Mouse (Mus musculus): ENCODE measurements at regions not wholly inside any gene's neighbourhood (a gene's known extent, or its start where the extent isn't known, plus 50 kb on each side); places are given as distances from the start of the nearest gene placed in this dataset.

DNA sequence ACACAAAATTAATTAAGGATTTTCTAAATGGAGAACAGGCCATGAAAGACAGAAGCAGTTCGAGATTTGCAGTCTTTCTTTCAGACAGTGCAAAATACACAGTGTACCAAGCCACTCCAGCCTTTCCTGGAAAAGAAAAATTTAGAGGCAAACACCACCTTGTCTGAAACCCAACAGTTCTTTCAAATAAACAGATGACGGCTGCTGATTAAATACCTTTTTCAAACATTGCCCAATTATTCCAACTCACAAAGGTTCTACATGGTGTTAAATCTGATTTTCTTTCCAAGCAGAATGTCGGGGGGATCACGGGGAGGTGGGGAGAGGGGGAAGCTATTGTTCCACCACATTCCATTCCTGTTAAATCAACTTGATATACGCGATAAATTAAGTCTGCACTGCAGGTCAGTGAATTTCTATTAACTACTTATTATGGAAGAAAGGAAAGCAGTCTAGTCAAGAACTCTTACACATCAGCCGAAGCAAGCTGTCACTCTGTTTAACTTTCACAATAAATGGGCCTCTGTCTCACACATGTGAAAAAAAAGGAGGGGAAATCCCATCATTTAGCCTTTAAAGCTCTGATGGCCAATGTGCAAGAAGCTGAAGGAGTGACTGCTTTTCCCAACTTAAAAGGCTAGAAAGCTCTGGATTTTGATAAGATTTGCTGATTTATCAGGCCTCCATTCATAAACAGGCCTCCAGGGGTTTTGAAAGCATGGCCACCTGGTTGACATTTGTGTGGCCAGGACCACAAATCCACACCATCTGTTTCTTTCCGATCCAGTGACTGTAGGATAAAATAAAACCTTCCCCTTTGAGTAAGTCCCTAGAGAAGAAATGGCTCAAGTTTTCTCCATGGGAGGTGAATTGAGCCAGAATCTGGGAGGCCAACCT lies 165.4 kb downstream of the Nedd1 start:
- whole genome bisulfite sequencing, result 12% methylated on average over 8 of the region's 8 CpGs
- DNase-seq (ENCODE audit: low spot score), result peak; percentile 65
- H3K27ac ChIP-seq (replicated peaks), result peak overlapping the region; percentile 74
- H3K36me3 ChIP-seq (replicated peaks), result no peaks in the 10 kb centered on the region
- no peaks in the 10 kb centered on the region for H3K9me3 ChIP-seq
- H3K4me1 ChIP-seq, result peaks cover 32% of the 10 kb centered on the region
- no peaks in the 10 kb centered on the region for H3K27me3 ChIP-seq (replicated peaks; ENCODE audit: low read depth, poor library complexity, severe bottlenecking)
- no peak overlapping the region for H3K4me3 ChIP-seq

DNA sequence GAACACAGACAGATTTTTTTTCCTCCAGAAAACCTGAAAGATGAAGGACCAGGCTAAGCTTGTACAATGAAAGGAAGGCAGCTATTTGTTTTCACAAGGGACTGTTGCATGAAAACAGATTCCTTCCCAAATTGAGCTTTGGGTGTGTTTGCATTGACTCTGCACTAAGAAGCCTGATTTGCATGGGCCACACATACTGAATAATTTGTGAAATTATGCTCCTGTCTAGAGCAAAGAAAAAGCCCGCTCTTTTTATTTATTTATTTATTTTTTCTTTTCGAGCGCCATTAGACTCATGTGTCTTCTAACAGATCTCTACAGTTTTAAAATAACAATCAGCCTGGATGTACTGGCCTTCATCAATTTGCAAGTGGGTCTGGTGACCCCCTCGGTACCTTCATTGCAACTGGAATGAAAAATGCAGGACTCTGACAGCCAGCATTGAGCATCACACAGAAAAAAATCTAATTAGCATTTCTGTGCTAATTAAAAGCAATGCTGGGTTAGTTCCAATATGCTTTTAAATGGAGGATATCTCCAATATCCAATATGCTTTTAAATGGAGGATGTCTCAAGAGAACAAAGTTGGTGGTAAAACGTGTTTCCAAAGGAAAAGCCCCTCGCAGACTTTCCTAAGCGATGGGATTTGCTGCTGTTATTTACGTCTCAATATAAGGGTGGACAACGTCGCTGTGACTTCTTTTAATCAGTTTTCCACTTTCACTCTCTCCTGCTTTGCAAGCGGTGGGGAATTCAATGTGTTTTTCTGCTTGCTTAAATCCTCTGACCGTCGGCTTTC lies 166.3 kb downstream of the Nedd1 start:
- no peak overlapping the region for H3K4me3 ChIP-seq
- no peaks in the 10 kb centered on the region for H3K9me3 ChIP-seq
- H3K4me1 ChIP-seq, result peaks cover 32% of the 10 kb centered on the region
- 27% methylated on average over 13 of the region's 13 CpGs for WGBS
- H3K27me3 ChIP-seq (replicated peaks; ENCODE audit: low read depth, poor library complexity, severe bottlenecking), result no peaks in the 10 kb centered on the region
- DNase-seq (ENCODE audit: low spot score), result no peak
- peak overlapping the region; percentile 63 for H3K27ac ChIP-seq (replicated peaks)
- H3K36me3 ChIP-seq (replicated peaks), result no peaks in the 10 kb centered on the region

DNA sequence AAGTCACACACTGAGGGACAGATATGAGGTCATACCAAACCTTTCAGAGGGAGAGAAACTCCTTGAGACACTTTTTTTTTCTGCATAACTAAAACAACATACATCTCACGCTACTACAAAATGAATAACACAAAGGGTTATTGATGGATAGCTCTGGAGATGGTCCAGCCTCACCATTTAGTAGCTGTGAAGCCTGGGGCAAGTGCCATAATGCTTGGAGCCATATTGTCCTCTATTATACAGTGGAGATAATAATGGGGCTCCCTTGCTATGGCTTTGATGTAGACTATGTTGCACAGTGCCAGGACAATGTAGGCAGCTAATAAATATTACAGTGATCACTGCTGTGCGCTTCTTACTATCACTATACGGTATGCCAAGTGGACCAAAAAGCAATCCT lies 168.3 kb downstream of the Nedd1 start:
- no peaks in the 10 kb centered on the region for H3K9me3 ChIP-seq
- peaks cover 30% of the 10 kb centered on the region for H3K4me1 ChIP-seq
- H3K27me3 ChIP-seq (replicated peaks; ENCODE audit: low read depth, poor library complexity, severe bottlenecking), result no peaks in the 10 kb centered on the region
- DNase-seq (ENCODE audit: low spot score), result no peak
- H3K36me3 ChIP-seq (replicated peaks), result no peaks in the 10 kb centered on the region
- WGBS, result 85% methylated on average over 3 of the region's 3 CpGs
- no peak overlapping the region for H3K4me3 ChIP-seq
- H3K27ac ChIP-seq (replicated peaks), result no peak overlapping the region

DNA sequence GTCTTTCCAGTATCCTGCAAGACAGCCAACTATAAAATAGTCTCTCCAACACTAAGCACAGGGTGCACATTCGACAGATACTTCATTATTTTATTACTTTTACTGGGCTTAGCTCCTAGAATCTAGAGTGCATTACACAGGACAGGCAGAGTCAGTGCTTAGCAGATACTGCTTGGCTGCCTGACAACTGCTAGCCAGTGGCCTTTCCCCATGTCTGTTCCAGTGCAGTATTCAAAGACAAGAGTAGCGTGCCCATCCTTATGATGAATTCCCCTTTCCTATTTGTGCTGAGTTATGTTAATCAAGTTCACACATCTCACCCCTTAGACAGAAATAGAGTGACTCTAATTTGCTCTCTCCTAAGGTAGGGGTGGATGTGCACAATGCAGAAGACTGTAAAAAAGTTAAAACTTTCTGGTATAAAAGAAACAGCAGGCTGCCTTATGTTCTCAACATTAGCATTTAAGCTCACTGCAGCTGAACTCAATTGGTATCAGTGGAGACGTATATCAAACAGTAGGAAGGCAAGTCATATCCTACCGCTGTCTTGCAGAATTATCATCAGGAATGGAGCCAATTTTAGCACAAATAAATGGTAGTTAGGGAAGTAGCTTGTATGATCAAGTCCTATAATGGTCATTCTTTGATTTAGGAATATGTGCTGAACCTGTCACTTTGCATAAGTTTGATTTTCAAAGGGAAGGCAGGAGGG lies 173.2 kb downstream of the Nedd1 start:
- Histone ChIP-seq H3K9me3 (no peaks in the 10 kb centered on the region), H3K4me3 (no peak overlapping the region)

DNA sequence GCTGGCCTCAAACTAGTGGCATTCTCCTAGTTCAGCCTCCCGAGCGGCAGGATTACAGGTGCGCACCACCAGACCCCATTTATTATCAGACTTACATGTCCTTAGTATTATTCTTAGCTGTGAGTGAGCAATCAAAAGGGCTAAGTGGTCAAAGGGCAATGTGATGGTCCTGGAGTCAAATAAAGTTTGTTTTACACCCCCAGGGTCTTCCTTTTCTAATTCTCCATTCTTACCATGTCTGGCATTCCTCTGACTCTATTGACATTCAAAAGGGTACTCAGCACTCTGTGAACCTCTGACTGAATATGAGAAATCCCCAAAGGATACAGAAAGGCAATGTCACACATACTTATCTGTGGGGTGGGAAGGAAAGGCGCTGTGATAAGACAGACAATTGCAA lies 183.8 kb downstream of the Nedd1 start:
- DNase-seq (ENCODE audit: low spot score), result no peak
- H3K27ac ChIP-seq (replicated peaks), result no peak overlapping the region
- no peaks in the 10 kb centered on the region for H3K4me1 ChIP-seq
- H3K27me3 ChIP-seq (replicated peaks; ENCODE audit: low read depth, poor library complexity, severe bottlenecking), result no peaks in the 10 kb centered on the region
- no peaks in the 10 kb centered on the region for H3K9me3 ChIP-seq
- no peaks in the 10 kb centered on the region for H3K36me3 ChIP-seq (replicated peaks)
- no peak overlapping the region for H3K4me3 ChIP-seq
- WGBS, result 80% methylated on average over 4 of the region's 4 CpGs

More for the DNA sequence above, 173.2 kb downstream of the Nedd1 start:
- no peaks in the 10 kb centered on the region for H3K4me1 ChIP-seq
- WGBS, result 79% methylated on average over 4 of the region's 4 CpGs
- H3K27me3 ChIP-seq (replicated peaks; ENCODE audit: low read depth, poor library complexity, severe bottlenecking), result no peaks in the 10 kb centered on the region
- H3K36me3 ChIP-seq (replicated peaks), result no peaks in the 10 kb centered on the region
- no peak for DNase-seq (ENCODE audit: low spot score)
- no peak overlapping the region for H3K27ac ChIP-seq (replicated peaks)

DNA sequence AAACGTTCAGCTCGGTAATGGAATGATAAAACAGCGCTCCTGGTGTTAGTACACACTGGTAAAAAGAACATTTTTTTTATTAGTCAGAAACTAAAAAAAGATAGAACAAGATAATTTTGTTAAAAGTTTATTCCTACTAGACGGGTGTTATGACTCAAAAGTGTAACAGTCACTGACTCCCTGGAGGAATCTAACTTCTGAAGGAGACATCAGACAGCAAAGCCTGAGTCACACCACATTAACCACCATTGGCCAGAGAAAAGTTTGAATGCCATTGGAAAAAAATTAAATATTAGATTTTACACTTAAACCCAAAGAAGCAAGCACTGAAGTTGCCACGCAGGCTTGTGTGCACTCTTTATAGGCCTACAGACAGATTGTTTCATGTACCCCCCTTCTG lies 205.3 kb downstream of the Nedd1 start:
- WGBS, result 92% methylated on average over 5 of the region's 5 CpGs
- Histone ChIP-seq H3K9me3 (no peaks in the 10 kb centered on the region), H3K27ac (replicated peaks) (no peak overlapping the region), H3K27me3 (replicated peaks; ENCODE audit: low read depth, poor library complexity, severe bottlenecking) (no peaks in the 10 kb centered on the region), H3K4me1 (no peaks in the 10 kb centered on the region), H3K4me3 (no peak overlapping the region), H3K36me3 (replicated peaks) (no peaks in the 10 kb centered on the region)
- DNase-seq (ENCODE audit: low spot score), result no peak

DNA sequence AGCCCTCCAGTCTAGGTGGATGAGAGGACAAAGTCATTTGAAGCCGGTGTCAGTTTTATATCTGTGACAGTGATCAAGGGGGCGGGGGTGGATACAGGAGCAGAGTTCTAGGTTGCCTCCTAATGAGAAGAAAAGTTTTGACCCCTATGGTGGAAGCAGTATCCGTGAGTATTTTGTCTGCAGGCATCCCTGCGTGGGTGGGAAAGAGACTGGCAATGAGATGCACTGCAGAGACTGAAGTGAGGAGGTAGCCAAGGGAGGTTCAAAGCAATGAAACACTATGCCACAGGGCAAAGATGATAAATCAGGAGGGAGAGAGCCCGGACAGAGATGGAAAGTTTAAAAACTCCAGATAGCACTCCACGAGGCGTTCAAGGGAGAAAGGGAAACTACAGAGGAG lies 210.5 kb downstream of the Nedd1 start:
- 80% methylated on average over 7 of the region's 7 CpGs for WGBS
- H3K4me3 ChIP-seq, result no peak overlapping the region
- H3K9me3 ChIP-seq, result no peaks in the 10 kb centered on the region
- H3K27me3 ChIP-seq (replicated peaks; ENCODE audit: low read depth, poor library complexity, severe bottlenecking), result no peaks in the 10 kb centered on the region
- H3K36me3 ChIP-seq (replicated peaks), result no peaks in the 10 kb centered on the region
- no peak for DNase-seq (ENCODE audit: low spot score)
- no peaks in the 10 kb centered on the region for H3K4me1 ChIP-seq
- H3K27ac ChIP-seq (replicated peaks), result no peak overlapping the region

DNA sequence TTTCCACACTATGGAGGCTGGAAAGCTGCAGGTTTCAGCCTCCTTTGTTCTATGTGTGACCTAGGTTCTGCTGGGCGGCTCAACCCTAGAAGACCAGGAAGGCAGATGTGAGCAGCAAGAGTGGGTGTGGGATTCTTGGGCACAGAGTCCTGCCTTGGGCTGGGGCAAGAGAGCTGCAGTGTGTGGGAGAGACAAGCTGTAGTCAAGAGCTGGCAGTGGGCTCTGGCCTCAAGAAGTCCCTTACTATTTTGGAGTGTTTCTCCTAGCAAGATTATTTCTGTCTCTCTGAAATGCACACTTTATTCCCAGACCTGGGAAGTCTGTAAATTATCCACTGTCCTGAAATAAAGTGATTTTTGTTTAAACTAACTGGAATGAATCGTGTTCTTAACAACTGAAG lies 211.5 kb downstream of the Nedd1 start:
- Histone ChIP-seq H3K36me3 (replicated peaks) (no peaks in the 10 kb centered on the region), H3K4me3 (no peak overlapping the region), H3K4me1 (no peaks in the 10 kb centered on the region), H3K27me3 (replicated peaks; ENCODE audit: low read depth, poor library complexity, severe bottlenecking) (no peaks in the 10 kb centered on the region), H3K9me3 (no peaks in the 10 kb centered on the region), H3K27ac (replicated peaks) (no peak overlapping the region)
- DNase-seq (ENCODE audit: low spot score), result no peak
- 92% methylated on average over 2 of the region's 2 CpGs for WGBS

DNA sequence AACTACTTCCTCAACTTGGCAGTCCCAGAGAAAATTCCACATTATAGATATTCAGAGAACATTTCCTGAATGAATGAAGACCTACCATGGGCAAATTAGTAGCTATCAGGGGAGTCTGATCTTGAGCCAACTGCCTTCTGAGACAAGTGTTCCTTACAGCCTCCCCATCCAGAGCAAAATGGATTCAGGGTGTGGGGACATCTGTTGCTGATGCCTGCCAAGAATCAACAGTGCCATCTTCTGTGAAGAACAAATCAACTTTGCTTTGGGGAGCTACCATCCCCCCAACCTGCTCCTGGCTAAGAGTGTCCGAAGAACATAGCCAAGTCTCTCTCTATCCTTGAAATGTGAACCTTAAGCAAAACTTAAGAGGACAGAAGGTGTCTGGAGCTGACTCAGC lies 217.9 kb downstream of the Nedd1 start:
- no peaks in the 10 kb centered on the region for H3K9me3 ChIP-seq
- H3K4me1 ChIP-seq, result no peaks in the 10 kb centered on the region
- WGBS, result 90% methylated on average over 1 of the region's 1 CpGs
- H3K4me3 ChIP-seq, result no peak overlapping the region
- no peak for DNase-seq (ENCODE audit: low spot score)
- H3K36me3 ChIP-seq (replicated peaks), result no peaks in the 10 kb centered on the region
- no peaks in the 10 kb centered on the region for H3K27me3 ChIP-seq (replicated peaks; ENCODE audit: low read depth, poor library complexity, severe bottlenecking)
- no peak overlapping the region for H3K27ac ChIP-seq (replicated peaks)

DNA sequence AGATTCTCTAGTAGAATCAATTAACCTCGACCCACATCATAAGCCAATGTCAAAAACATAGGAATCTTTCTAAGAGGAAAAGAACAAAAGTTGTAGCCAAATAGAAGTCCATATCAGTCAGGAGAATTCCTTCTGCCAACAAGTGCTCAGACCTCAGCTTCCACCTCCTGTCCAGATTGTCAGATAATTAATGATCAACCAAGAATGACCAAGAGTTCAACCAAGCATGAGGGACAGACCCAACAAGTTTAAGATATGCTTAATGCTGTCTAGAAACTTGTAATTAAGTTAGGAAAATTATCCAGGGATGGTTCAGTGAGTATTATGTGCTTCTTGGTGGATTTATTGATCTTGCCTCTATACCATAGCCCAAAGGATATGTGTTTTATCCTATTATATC lies 238.6 kb downstream of the Nedd1 start:
- Histone ChIP-seq H3K36me3 (replicated peaks) (no peaks in the 10 kb centered on the region), H3K9me3 (peaks cover 10% of the 10 kb centered on the region; the same call in 1 of the 2 replicates), H3K27ac (replicated peaks) (no peak overlapping the region), H3K27me3 (replicated peaks; ENCODE audit: low read depth, poor library complexity, severe bottlenecking) (no peaks in the 10 kb centered on the region), H3K4me3 (no peak overlapping the region), H3K4me1 (no peaks in the 10 kb centered on the region)
- WGBS, result 79% methylated on average over 1 of the region's 1 CpGs
- no peak for DNase-seq (ENCODE audit: low spot score)

DNA sequence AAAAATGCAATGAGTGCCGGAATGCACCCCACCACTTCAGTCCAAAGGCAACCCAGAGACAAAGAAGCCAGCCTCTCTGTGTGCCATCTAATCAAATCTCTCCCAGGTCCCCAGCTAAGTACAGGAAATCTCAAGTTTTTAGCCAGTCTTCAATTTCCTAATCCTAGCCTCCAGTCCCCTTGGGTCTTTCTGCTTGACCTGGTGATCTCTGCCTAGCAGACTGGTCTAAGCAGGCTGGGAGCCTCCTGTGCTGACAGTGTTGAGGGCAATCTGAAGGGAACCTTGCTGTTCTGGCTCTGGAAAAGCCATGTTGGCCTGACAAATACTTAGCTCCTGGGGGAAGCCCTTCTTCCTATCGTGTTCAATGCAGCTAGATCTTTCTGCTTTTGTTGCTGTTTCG lies 248.9 kb downstream of the Nedd1 start:
- Histone ChIP-seq H3K4me3 (no peak overlapping the region), H3K4me1 (peaks cover 5% of the 10 kb centered on the region), H3K27ac (replicated peaks) (peak overlapping the region; percentile 31), H3K9me3 (no peaks in the 10 kb centered on the region), H3K27me3 (replicated peaks; ENCODE audit: low read depth, poor library complexity, severe bottlenecking) (no peaks in the 10 kb centered on the region), H3K36me3 (replicated peaks) (no peaks in the 10 kb centered on the region)
- DNase-seq (ENCODE audit: low spot score), result peak; percentile 38
- WGBS, result 48% methylated on average over 3 of the region's 3 CpGs

DNA sequence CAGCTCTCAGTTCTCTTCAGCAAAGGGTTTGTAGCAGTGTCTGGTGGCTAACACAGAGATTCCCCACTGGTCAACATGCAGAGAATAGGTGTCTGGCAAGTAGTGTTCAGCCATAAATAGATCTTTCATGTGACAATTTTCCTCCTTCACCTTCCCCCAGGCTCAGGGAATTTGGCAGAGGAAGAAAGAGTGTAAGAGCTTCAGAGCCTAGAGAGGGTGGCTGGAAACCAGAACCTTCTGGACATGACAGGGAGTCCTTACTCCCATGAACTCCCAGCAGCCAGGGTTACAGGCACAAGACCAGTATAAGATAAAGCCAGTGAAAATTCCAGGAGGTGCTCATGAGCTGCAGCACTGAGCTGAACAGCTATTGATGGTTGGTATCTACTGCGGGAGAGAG lies 251.1 kb downstream of the Nedd1 start:
- Histone ChIP-seq H3K9me3 (no peaks in the 10 kb centered on the region), H3K36me3 (replicated peaks) (no peaks in the 10 kb centered on the region), H3K27me3 (replicated peaks; ENCODE audit: low read depth, poor library complexity, severe bottlenecking) (no peaks in the 10 kb centered on the region), H3K4me1 (peaks cover 5% of the 10 kb centered on the region), H3K27ac (replicated peaks) (no peak overlapping the region), H3K4me3 (no peak overlapping the region)
- no peak for DNase-seq (ENCODE audit: low spot score)
- WGBS, result 89% methylated on average over 1 of the region's 1 CpGs
